Mouse (Mus musculus): Measurements from ENCODE around the gene Gins1. TPM values are rescaled to one million over a fixed set of nuclear protein-coding genes. Genes with fewer than 3 reads are reported as not detected.

Gins1 gene
- polyA plus RNA-seq, 1 experiment: not detected

DNA sequence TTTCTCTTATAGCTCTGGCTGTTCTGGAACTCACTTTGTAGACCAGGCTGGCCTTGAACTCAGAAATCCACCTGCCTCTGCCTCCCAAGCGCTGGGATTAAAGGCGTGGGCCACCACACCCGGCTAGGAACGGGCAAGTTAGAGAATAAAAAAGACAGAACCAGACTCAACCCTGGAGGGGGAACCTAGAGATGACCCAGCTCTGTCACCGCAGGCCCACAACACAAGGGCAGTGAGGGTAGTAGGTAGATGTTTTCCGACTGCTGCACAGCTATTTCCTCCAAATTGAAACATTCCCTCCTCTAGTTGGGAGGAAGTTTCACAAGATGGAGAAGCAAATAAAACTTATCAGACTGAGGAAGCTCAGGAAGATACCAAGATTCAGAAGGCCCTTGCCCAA, 72.5 kb downstream of the Gins1 start:
- WGBS: 96% methylated on average over 6 of the region's 6 CpGs
- TF ChIP-seq POLR2A (IDR thresholded peaks at IDR 0.05; ENCODE audit: insufficient read depth, low read depth, low read length) (no peak), CTCF (IDR thresholded peaks at IDR 0.05; ENCODE audit: insufficient read depth, low read depth, low read length) (no peak)
- H3K4me1 ChIP-seq (ENCODE audit: control insufficient read depth, insufficient read depth, low read length): no peaks in the 10 kb centered on the region
- no peak overlapping the region for H3K27ac ChIP-seq (ENCODE audit: insufficient read depth, low read depth, low read length)
- H3K4me3 ChIP-seq (ENCODE audit: insufficient read depth, low read depth, low read length): no peak overlapping the region

- Histone ChIP-seq H3K27ac (ENCODE audit: insufficient read depth, low read depth, low read length) (no peak overlapping the region), H3K4me3 (ENCODE audit: insufficient read depth, low read depth, low read length) (no peak overlapping the region), H3K4me1 (ENCODE audit: control insufficient read depth, insufficient read depth, low read length) (no peaks in the 10 kb centered on the region)
- TF ChIP-seq POLR2A (IDR thresholded peaks at IDR 0.05; ENCODE audit: insufficient read depth, low read depth, low read length) (no peak), CTCF (IDR thresholded peaks at IDR 0.05; ENCODE audit: insufficient read depth, low read depth, low read length) (no peak)
- WGBS: 87% methylated on average over 3 of the region's 3 CpGs
Measured at GRCm38 (mm10) chr2:150978791-150979190, 73.6 kb downstream of the Gins1 start.

- H3K4me1 ChIP-seq (ENCODE audit: control insufficient read depth, insufficient read depth, low read length): no peaks in the 10 kb centered on the region
- no peak overlapping the region for H3K27ac ChIP-seq (ENCODE audit: insufficient read depth, low read depth, low read length)
- no peak for TF ChIP-seq POLR2A (IDR thresholded peaks at IDR 0.05; ENCODE audit: insufficient read depth, low read depth, low read length)
- TF ChIP-seq CTCF (IDR thresholded peaks at IDR 0.05; ENCODE audit: insufficient read depth, low read depth, low read length): no peak
- H3K4me3 ChIP-seq (ENCODE audit: insufficient read depth, low read depth, low read length): no peak overlapping the region
- WGBS: 90% methylated on average over 14 of the region's 14 CpGs
Measured at GRCm38 (mm10) chr2:150979861-150980620, 74.8 kb downstream of the Gins1 start.

Other genes with a start within 250 kb of the Gins1 start
- not detected in 2 replicates for gene Acss1, start 236.9 kb upstream of the Gins1 start, polyA plus RNA-seq (2012; ENCODE audit: insufficient read depth, insufficient read length, low replicate concordance, missing spikeins)
- gene Vsx1, start 216.0 kb upstream of the Gins1 start, polyA plus RNA-seq (2012; ENCODE audit: insufficient read depth, insufficient read length, low replicate concordance, missing spikeins): not detected in 2 replicates
- gene Entpd6, start 156.4 kb upstream of the Gins1 start, polyA plus RNA-seq (2012; ENCODE audit: insufficient read depth, insufficient read length, low replicate concordance, missing spikeins): not detected in 2 replicates
- not detected in 2 replicates for gene Pygb, start 118.7 kb upstream of the Gins1 start, polyA plus RNA-seq (2012; ENCODE audit: insufficient read depth, insufficient read length, low replicate concordance, missing spikeins)
- gene Abhd12, start 659 bp upstream of the Gins1 start, polyA plus RNA-seq (2012; ENCODE audit: insufficient read depth, insufficient read length, low replicate concordance, missing spikeins): not detected in 2 replicates
- gene Ninl, start 134.0 kb downstream of the Gins1 start, polyA plus RNA-seq (2012; ENCODE audit: insufficient read depth, insufficient read length, low replicate concordance, missing spikeins): not detected in 2 replicates
- gene Nanp, start 134.0 kb downstream of the Gins1 start, polyA plus RNA-seq (2012; ENCODE audit: insufficient read depth, insufficient read length, low replicate concordance, missing spikeins): not detected in 2 replicates
- gene Gm14151, start 186.9 kb downstream of the Gins1 start, polyA plus RNA-seq (2012; ENCODE audit: insufficient read depth, insufficient read length, low replicate concordance, missing spikeins): not detected in 2 replicates
- not detected in 2 replicates for gene Gm14147, start 192.8 kb downstream of the Gins1 start, polyA plus RNA-seq (2012; ENCODE audit: insufficient read depth, insufficient read length, low replicate concordance, missing spikeins)

All from olfactory bulb, adult 2 months (tissue).